Mouse (Mus musculus) mouse trophoblast stem cell (cell line): Measurements from ENCODE around the gene Naa60.

Experiments used
- in situ Hi-C, 2 experiments: fragments of 300-500 bp; cut with MseI, MboI; formaldehyde crosslinking; loops; 2 replicates in 1 of 2; 3 replicates in 1 of 2; pipeline ENCODE4 v1.15.1; 2025

Gene Naa60

GRCm38 (mm10) chr16:3885065-3885670 lies 13.0 kb downstream of the Naa60 start:
- in situ Hi-C loops, result no loop called here

- in situ Hi-C loops, result no loop called here
Observed at GRCm38 (mm10) chr16:3891621-3892295, 19.6 kb downstream of the Naa60 start.

GRCm38 (mm10) chr16:3893739-3894138 lies 21.6 kb downstream of the Naa60 start:
- in situ Hi-C loops, result no loop called here

- in situ Hi-C loops, result no loop called here
Observed at GRCm38 (mm10) chr16:3895173-3895792, 23.1 kb downstream of the Naa60 start.

- in situ Hi-C loops, result no loop called here
Observed at GRCm38 (mm10) chr16:3896046-3896445, 23.9 kb downstream of the Naa60 start.

- in situ Hi-C loops, result no loop called here
Observed at GRCm38 (mm10) chr16:3896553-3896952, 24.4 kb downstream of the Naa60 start.

- in situ Hi-C loops, result no loop called here
Observed at GRCm38 (mm10) chr16:3907471-3907870, 35.3 kb downstream of the Naa60 start.

- in situ Hi-C loops, result no loop called here
Observed at GRCm38 (mm10) chr16:3908537-3909111, 36.4 kb downstream of the Naa60 start, which contains the start of the genes 1700037C18Rik and Cluap1. Gene 1700037C18Rik (minus strand): TSS chr16:3908689. Gene Cluap1 (plus strand): TSS chr16:3908801.

GRCm38 (mm10) chr16:3909118-3909517 lies 36.9 kb downstream of the Naa60 start:
- in situ Hi-C loops, result no loop called here

- in situ Hi-C loops, result no loop called here
Observed at GRCm38 (mm10) chr16:3920756-3921155, 48.6 kb downstream of the Naa60 start.

- in situ Hi-C loops, result no loop called here
Observed at GRCm38 (mm10) chr16:3923515-3923914, 51.3 kb downstream of the Naa60 start.

GRCm38 (mm10) chr16:3923966-3924365 lies 51.8 kb downstream of the Naa60 start:
- in situ Hi-C loops, result no loop called here

- in situ Hi-C loops, result no loop called here
Observed at GRCm38 (mm10) chr16:3928582-3928981, 56.4 kb downstream of the Naa60 start.

- in situ Hi-C loops, result no loop called here
Observed at GRCm38 (mm10) chr16:3929151-3929550, 57.0 kb downstream of the Naa60 start.

- in situ Hi-C loops, result no loop called here
Observed at GRCm38 (mm10) chr16:3933536-3933935, 61.4 kb downstream of the Naa60 start.

- in situ Hi-C loops, result no loop called here
Observed at GRCm38 (mm10) chr16:3934091-3934490, 61.9 kb downstream of the Naa60 start.

GRCm38 (mm10) chr16:3934701-3935100 lies 62.5 kb downstream of the Naa60 start:
- in situ Hi-C loops, result no loop called here

- in situ Hi-C loops, result no loop called here
Observed at GRCm38 (mm10) chr16:3951141-3951540, 79.0 kb downstream of the Naa60 start.
